Comparison of ENCODE assay signal across 12 mouse cellular contexts in the genomic region with DNA sequence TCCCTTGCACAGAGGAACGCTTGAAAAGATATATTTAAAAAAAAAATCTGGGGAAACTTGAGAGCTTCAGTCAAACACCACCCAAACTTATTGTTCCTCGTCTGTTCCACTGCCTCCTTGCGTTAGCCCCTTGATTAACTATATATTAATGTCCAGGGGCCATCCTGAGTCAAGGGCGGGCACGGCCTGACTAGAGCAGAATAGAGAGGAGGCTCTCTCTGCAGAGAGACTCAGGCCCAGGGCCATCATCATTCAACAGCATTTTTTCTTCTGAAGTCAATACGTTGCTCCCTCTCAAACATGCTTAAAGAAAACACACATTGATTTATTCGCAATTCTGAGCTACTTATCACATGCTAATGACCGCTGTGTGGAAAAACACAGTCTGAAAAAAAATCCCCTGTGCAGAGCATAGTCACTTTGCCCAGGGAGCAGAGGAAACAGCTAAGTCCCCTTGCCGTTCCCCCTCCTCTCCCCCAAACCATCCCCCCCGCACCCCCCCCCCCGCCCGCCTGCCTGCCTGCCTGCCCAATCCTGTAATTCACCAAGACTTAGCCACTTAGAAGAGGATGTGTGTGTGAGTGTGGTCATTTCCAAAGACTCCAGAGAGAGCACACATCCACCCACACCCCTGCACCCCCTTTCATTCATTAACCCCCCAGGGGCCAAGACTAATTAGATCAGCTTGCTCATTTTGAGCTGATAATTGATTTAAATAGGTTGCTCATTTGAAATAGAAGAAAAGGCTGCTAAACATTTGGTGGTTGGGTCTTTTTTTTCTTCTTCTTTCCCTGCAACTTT.
DNase-seq lines count a peak whose midpoint lies in the region; ATAC-seq and TF ChIP-seq lines count a peak whose summit lies in the region.
"Had no signal": no experiment of that assay in that cellular context is flagged by ENCODE, and none has a peak within 500 bp of the region (broad histone marks: within the 10 kb centered on the region; RNA-seq: fewer than 3 reads in every experiment).

No protein-coding gene starts in this region.

- H3K9me3 ChIP-seq in kidney, embryonic 14.5 days (ENCODE audit: control insufficient read depth, low read length), result no peaks in the 10 kb centered on the region
- H3K9me3 ChIP-seq in forebrain, embryonic 14.5 days (replicated peaks; ENCODE audit: control insufficient read depth, low read length), result no peaks in the 10 kb centered on the region
- no peaks in the 10 kb centered on the region for H3K9me3 ChIP-seq in limb, embryonic 12.5 days
- no peaks in the 10 kb centered on the region for H3K9me3 ChIP-seq in neural tube, embryonic 14.5 days (ENCODE audit: control insufficient read depth, low read length)

- H3K36me3 ChIP-seq in kidney, embryonic 14.5 days (ENCODE audit: control insufficient read depth, insufficient read depth, low read length), result no peaks in the 10 kb centered on the region
- no peaks in the 10 kb centered on the region for H3K36me3 ChIP-seq in kidney, adult 2 months (ENCODE audit: control insufficient read depth, insufficient read depth, low read length)
- no peaks in the 10 kb centered on the region for H3K36me3 ChIP-seq in forebrain, embryonic 14.5 days (ENCODE audit: control insufficient read depth, insufficient read depth, low read length)
- H3K36me3 ChIP-seq in limb, embryonic 12.5 days, result no peaks in the 10 kb centered on the region
- H3K36me3 ChIP-seq in neural tube, embryonic 14.5 days (ENCODE audit: control insufficient read depth, insufficient read depth, low read length), result no peaks in the 10 kb centered on the region

- no peak for TF ChIP-seq CTCF in kidney, adult 2 months (conservative IDR thresholded peaks at IDR 0.05; ENCODE audit: insufficient read depth, insufficient read length, low read depth, low read length)

- WGBS in kidney, embryonic 14.5 days, result 14% methylated on average over 11 of the region's 12 CpGs
- 13% methylated on average over 12 of the region's 12 CpGs for WGBS in kidney, adult 2 months
- WGBS in forebrain, embryonic 14.5 days, result 13% methylated on average over 12 of the region's 12 CpGs
- 21% methylated on average over 12 of the region's 12 CpGs for WGBS in limb, embryonic 12.5 days
- 16% methylated on average over 11 of the region's 12 CpGs for WGBS in neural tube, embryonic 14.5 days

- H3K4me1 ChIP-seq in kidney, embryonic 14.5 days (ENCODE audit: control insufficient read depth, insufficient read depth, low read length), result peaks cover 2% of the 10 kb centered on the region; the same call in 1 of the 2 replicates
- H3K4me1 ChIP-seq in kidney, adult 2 months (ENCODE audit: control insufficient read depth, insufficient read depth, low read length), result no peaks in the 10 kb centered on the region
- H3K4me1 ChIP-seq in forebrain, embryonic 14.5 days (ENCODE audit: control insufficient read depth, insufficient read depth, low read length), result 0 out of 2 replicates have a peak, but pooled peaks cover 2% of the 10 kb centered on the region
- H3K4me1 ChIP-seq in limb, embryonic 12.5 days (replicated peaks), result peaks cover 24% of the 10 kb centered on the region
- H3K4me1 ChIP-seq in neural tube, embryonic 14.5 days (ENCODE audit: control insufficient read depth, insufficient read depth, low read length), result 0 out of 2 replicates have a peak, but pooled peaks cover 9% of the 10 kb centered on the region

- DNase-seq in kidney, adult 2 months, result no peak
- DNase-seq in forebrain, embryonic 14.5 days (ENCODE audit: low spot score), result peak; percentile 64
- DNase-seq in thymus, postnatal 10 days (ENCODE audit: low spot score in 2 of 2), result no peak
- DNase-seq in ovary, postnatal 14 days (ENCODE audit: low spot score), result no peak
- DNase-seq: cerebellum, adult 11 months; layer of hippocampus, adult 9-11 months; thymus, postnatal 36 days had no signal

- no peak overlapping the region for H3K4me3 ChIP-seq in kidney, embryonic 14.5 days (ENCODE audit: low read length)
- H3K4me3 ChIP-seq in kidney, adult 2 months (ENCODE audit: insufficient read depth, low read depth, low read length), result no peak overlapping the region
- no peak overlapping the region for H3K4me3 ChIP-seq in forebrain, embryonic 14.5 days (ENCODE audit: low read depth, low read length)
- no peak overlapping the region for H3K4me3 ChIP-seq in limb, embryonic 12.5 days (replicated peaks)
- no peak overlapping the region for H3K4me3 ChIP-seq in neural tube, embryonic 14.5 days (ENCODE audit: low read depth, low read length)

- TF ChIP-seq POLR2A in kidney, adult 2 months (IDR thresholded peaks at IDR 0.05; ENCODE audit: low read depth, low read length), result no peak

- no peak overlapping the region for H3K9ac ChIP-seq in kidney, embryonic 14.5 days (ENCODE audit: low read depth, low read length)
- H3K9ac ChIP-seq in forebrain, embryonic 14.5 days (ENCODE audit: low read length), result no peak overlapping the region
- no peak overlapping the region for H3K9ac ChIP-seq in limb, embryonic 12.5 days (replicated peaks)
- H3K9ac ChIP-seq in neural tube, embryonic 14.5 days (replicated peaks; ENCODE audit: low read depth, low read length), result no peak overlapping the region

- no peak overlapping the region for H3K27ac ChIP-seq in kidney, embryonic 14.5 days (ENCODE audit: low read depth, low read length)
- no peak overlapping the region for H3K27ac ChIP-seq in kidney, adult 2 months (ENCODE audit: insufficient read depth, low read depth, low read length)
- no peak overlapping the region for H3K27ac ChIP-seq in forebrain, embryonic 14.5 days (ENCODE audit: low read depth, low read length)
- no peak overlapping the region for H3K27ac ChIP-seq in limb, embryonic 12.5 days
- no peak overlapping the region for H3K27ac ChIP-seq in neural tube, embryonic 14.5 days (ENCODE audit: low read depth, low read length)
- H3K27ac ChIP-seq: macrophage had no signal

- H3K27me3 ChIP-seq in kidney, embryonic 14.5 days (ENCODE audit: control insufficient read depth, insufficient read depth, low read length), result no peaks in the 10 kb centered on the region
- no peaks in the 10 kb centered on the region; the same call in 1 of the 2 replicates for H3K27me3 ChIP-seq in kidney, adult 2 months (replicated peaks; ENCODE audit: control insufficient read depth, insufficient read depth, low read length)
- peaks cover 79% of the 10 kb centered on the region for H3K27me3 ChIP-seq in forebrain, embryonic 14.5 days (replicated peaks; ENCODE audit: control insufficient read depth, insufficient read depth, low read length)
- H3K27me3 ChIP-seq in limb, embryonic 12.5 days, result peaks cover 24% of the 10 kb centered on the region
- peaks cover 13% of the 10 kb centered on the region; the same call in 1 of the 2 replicates for H3K27me3 ChIP-seq in neural tube, embryonic 14.5 days (ENCODE audit: control insufficient read depth, insufficient read depth, low read length)

- ATAC-seq in kidney, embryonic 14.5 days (ENCODE audit: low FRiP score, low TSS enrichment), result peak; percentile 68
- peak; percentile 85 for ATAC-seq in forebrain, embryonic 14.5 days
- ATAC-seq in limb, embryonic 12.5 days (ENCODE audit: insufficient number of reproducible peaks, insufficient read depth, low FRiP score, low TSS enrichment, low read depth), result no peak
- peak; percentile 84 for ATAC-seq in neural tube, embryonic 14.5 days (ENCODE audit: low read depth)
- no peak for ATAC-seq in megakaryocyte progenitor cell, adult 5-6 weeks (replicated peaks; ENCODE audit: poor library complexity)

- no peak overlapping the region for H3K4me2 ChIP-seq in kidney, embryonic 14.5 days (replicated peaks; ENCODE audit: low read depth, low read length)
- H3K4me2 ChIP-seq in forebrain, embryonic 14.5 days (ENCODE audit: low read length), result no peak overlapping the region
- 0 out of 2 replicates have a peak overlapping the region, but pooled peaks have one; percentile 1 for H3K4me2 ChIP-seq in limb, embryonic 12.5 days
- no peak overlapping the region for H3K4me2 ChIP-seq in neural tube, embryonic 14.5 days (ENCODE audit: low read depth, low read length)

Comparison
In these comparisons a context has a peak if more than half of its experiments do, and no peak if none do; other contexts are left out.
1. ATAC-seq: peak in kidney, embryonic 14.5 days (single experiment), forebrain, embryonic 14.5 days (single experiment) and neural tube, embryonic 14.5 days (single experiment); none in limb, embryonic 12.5 days (single experiment) and megakaryocyte progenitor cell, adult 5-6 weeks (single experiment).